In genomic region chr5:139695876-139696275, GRCm38 (mm10) we compare ENCODE assay signal across 8 mouse cellular contexts. TPM values are rescaled to one million over a fixed set of nuclear protein-coding genes. Genes with fewer than 3 reads are reported as not detected.
DNase-seq lines count a peak whose midpoint lies in the region; ATAC-seq and TF ChIP-seq lines count a peak whose summit lies in the region.
"Not testable (repeated sequence)": the region's sequence is repeated elsewhere in the genome, so short reads cannot be mapped to it uniquely, and the experiment has no call there.
"Had no signal": no experiment of that assay in that cellular context is flagged by ENCODE, and none has a peak within 500 bp of the region (broad histone marks: within the 10 kb centered on the region; RNA-seq: fewer than 3 reads in every experiment).

No protein-coding gene starts in this region.

- not testable (repeated sequence) for H3K9ac ChIP-seq in MEL (ENCODE audit: control insufficient read depth, low read depth, low read length, poor library complexity, severe bottlenecking); intestine, embryonic 15.5 days; intestine, embryonic 16.5 days (ENCODE audit: low read depth, low read length); intestine, postnatal 0 days (ENCODE audit: low read depth, low read length); midbrain, embryonic 11.5 days (ENCODE audit: low read length)

- H3K9me3 ChIP-seq in MEL (replicated peaks; ENCODE audit: insufficient read depth, low read length); intestine, embryonic 15.5 days; intestine, embryonic 16.5 days (ENCODE audit: control insufficient read depth, low read length); intestine, postnatal 0 days (ENCODE audit: control insufficient read depth); midbrain, embryonic 11.5 days (ENCODE audit: control insufficient read depth, low read length): not testable (repeated sequence)

- not testable (repeated sequence) for H3K27me3 ChIP-seq in MEL (ENCODE audit: control insufficient read depth in 1 of 2, insufficient read depth in 2 of 2, low read length in 2 of 2); intestine, embryonic 15.5 days (replicated peaks); intestine, embryonic 16.5 days (replicated peaks; ENCODE audit: control insufficient read depth, insufficient read depth, low read length); intestine, postnatal 0 days (replicated peaks; ENCODE audit: control insufficient read depth, insufficient read depth, low read length); midbrain, embryonic 11.5 days (ENCODE audit: control insufficient read depth, insufficient read depth, low read length)

- TF ChIP-seq POLR2A in MEL (IDR thresholded peaks at IDR 0.05; ENCODE audit: control insufficient read depth in 1 of 2, insufficient read depth in 1 of 2, low read depth in 1 of 2, low read length in 2 of 2, poor library complexity in 1 of 2), result peak in 1 of 2 experiments; percentile 33; a peak in 1 of 4 replicates

- not testable (repeated sequence) for TF ChIP-seq CTCF in MEL (IDR thresholded peaks at IDR 0.05 in 2 of 3, conservative IDR thresholded peaks at IDR 0.05 in 1 of 3; ENCODE audit: control insufficient read depth in 1 of 3, insufficient read depth in 1 of 3, low read depth in 2 of 3, low read length in 3 of 3, poor library complexity in 1 of 3, severe bottlenecking in 1 of 3); intestine, postnatal 0 days (IDR thresholded peaks at IDR 0.05; ENCODE audit: low read depth)

- DNase-seq in MEL (ENCODE audit: low read depth, low spot score) (peak; percentile 47), MEL-GATA-1-ER (ENCODE audit: extremely low read depth, low read depth) (peak; percentile 48)
- DNase-seq in midbrain, embryonic 11.5 days (ENCODE audit: low spot score, missing footprints), result peak; percentile 69

- TF ChIP-seq RAD21 in MEL (IDR thresholded peaks at IDR 0.05; ENCODE audit: low read depth, low read length), result not testable (repeated sequence)

- H3K4me2 ChIP-seq in intestine, embryonic 15.5 days (replicated peaks); intestine, embryonic 16.5 days (ENCODE audit: low read depth, low read length); midbrain, embryonic 11.5 days: not testable (repeated sequence)
- H3K4me2 ChIP-seq in intestine, postnatal 0 days (replicated peaks; ENCODE audit: low read depth), result peak overlapping the region; percentile 65; the same call in 1 of the 2 replicates

- peak overlapping the region; percentile 97 for H3K27ac ChIP-seq in MEL (ENCODE audit: control insufficient read depth, low read depth, low read length)
- H3K27ac ChIP-seq in intestine, embryonic 15.5 days; intestine, embryonic 16.5 days (ENCODE audit: low read length); midbrain, embryonic 11.5 days (ENCODE audit: low read depth, low read length): not testable (repeated sequence)
- H3K27ac ChIP-seq in intestine, postnatal 0 days (ENCODE audit: low read depth, low read length), result peak overlapping the region; percentile 31; the same call in 1 of the 2 replicates

- not testable (repeated sequence) for TF ChIP-seq EP300 in MEL (IDR thresholded peaks at IDR 0.05; ENCODE audit: low read depth in 1 of 2, low read length in 2 of 2)

- not testable (repeated sequence) for H3K4me3 ChIP-seq in MEL (ENCODE audit: control insufficient read depth in 1 of 2, insufficient read depth in 1 of 2, low read depth in 2 of 2, low read length in 2 of 2); intestine, embryonic 15.5 days (replicated peaks); intestine, embryonic 16.5 days (ENCODE audit: low read length); midbrain, embryonic 11.5 days (ENCODE audit: low read depth, low read length)
- H3K4me3 ChIP-seq in intestine, postnatal 0 days (ENCODE audit: low read depth, low read length), result 0 out of 2 replicates have a peak overlapping the region, but pooled peaks have one; percentile 22

- peaks cover 6 to 20% of the 10 kb centered on the region in 2 experiments for H3K4me1 ChIP-seq in MEL (ENCODE audit: control insufficient read depth in 1 of 2, insufficient read depth in 2 of 2, low read length in 2 of 2)
- H3K4me1 ChIP-seq in intestine, embryonic 15.5 days (replicated peaks); intestine, embryonic 16.5 days (ENCODE audit: control insufficient read depth, insufficient read depth, low read length); intestine, postnatal 0 days (replicated peaks; ENCODE audit: control insufficient read depth, insufficient read depth, low read length); midbrain, embryonic 11.5 days (ENCODE audit: control insufficient read depth, insufficient read depth, low read length): not testable (repeated sequence)

- peaks cover 0 to 13% of the 10 kb centered on the region in 2 experiments; a peak in 2 of 4 replicates for H3K36me3 ChIP-seq in MEL (ENCODE audit: control insufficient read depth in 1 of 2, insufficient read depth in 2 of 2, low read length in 2 of 2)
- not testable (repeated sequence) for H3K36me3 ChIP-seq in intestine, embryonic 15.5 days; intestine, embryonic 16.5 days (ENCODE audit: control insufficient read depth, insufficient read depth, low read length); intestine, postnatal 0 days (ENCODE audit: control insufficient read depth, insufficient read depth); midbrain, embryonic 11.5 days (ENCODE audit: control insufficient read depth, insufficient read depth, low read length)

- not testable (repeated sequence) for H3K79me2 ChIP-seq in MEL (ENCODE audit: control insufficient read depth, insufficient read depth, low read length, poor library complexity)

- 56% methylated on average over 3 of the region's 3 CpGs for WGBS in intestine, embryonic 15.5 days
- WGBS in intestine, embryonic 16.5 days, result 60% methylated on average over 3 of the region's 3 CpGs
- WGBS in intestine, postnatal 0 days, result 57% methylated on average over 3 of the region's 3 CpGs
- 77% methylated on average over 3 of the region's 3 CpGs for WGBS in midbrain, embryonic 11.5 days

- peak; percentile 55; the same call in 1 of the 2 replicates for ATAC-seq in intestine, embryonic 15.5 days
- ATAC-seq in intestine, embryonic 16.5 days, result peak; percentile 62
- not testable (repeated sequence) for ATAC-seq in intestine, postnatal 0 days; midbrain, embryonic 11.5 days (ENCODE audit: low FRiP score)

RNA-seq across cellular contexts. Expression of gene Micall2, which starts 40.3 kb away (rescaled TPM):
- 3.3 and 5.4 TPM in 2 replicates for total RNA-seq in MEL (2012; rRNA removed)
- 10 to 100 TPM in 1 of 2 experiments, not detected in 1; 17.6 TPM for polyA plus RNA-seq in MEL (2012; ENCODE audit: insufficient read depth in 1 of 2, insufficient read length in 2 of 2, low read depth in 1 of 2, low replicate concordance in 2 of 2, missing spikeins in 1 of 2)
- polyA plus RNA-seq in intestine, embryonic 15.5 days (2015; fragmentation: Nextera tagmentation; extraction: Ambion mirVana), result 8.3 and 8.4 TPM in 2 replicates
- 11.6 and 14.8 TPM in 2 replicates for polyA plus RNA-seq in intestine, embryonic 16.5 days (2015; fragmentation: Nextera tagmentation; extraction: Ambion mirVana)
- 12.8 and 13.0 TPM in 2 replicates for polyA plus RNA-seq in intestine, postnatal 0 days (2015; fragmentation: Nextera tagmentation; extraction: Ambion mirVana)
- 4.3 and 4.9 TPM in 2 replicates for polyA plus RNA-seq in midbrain, embryonic 11.5 days (2014; fragmentation: Nextera tagmentation; extraction: Ambion mirVana)
- polyA plus RNA-seq: activated CD4-positive, CD25-positive, alpha-beta regulatory T cell, adult 4 months; CD4-positive, CD25-positive, alpha-beta regulatory T cell, adult 4 months had no signal
